Mouse (Mus musculus): ENCODE results near the gene Nr5a1. TPM values are rescaled to one million over a fixed set of nuclear protein-coding genes. Genes with fewer than 3 reads are reported as not detected.

Gene Nr5a1
- polyA plus RNA-seq, 1 experiment, result not detected

GRCm38 (mm10) chr2:38672496-38672895, 41.8 kb downstream of the Nr5a1 start:
- Histone ChIP-seq H3K4me3 (ENCODE audit: insufficient read depth, low read depth, low read length) (no peak overlapping the region), H3K4me1 (ENCODE audit: control insufficient read depth, insufficient read depth, low read length) (no peaks in the 10 kb centered on the region), H3K27ac (ENCODE audit: insufficient read depth, low read depth, low read length) (no peak overlapping the region)
- no peak for TF ChIP-seq CTCF (IDR thresholded peaks at IDR 0.05; ENCODE audit: insufficient read depth, low read depth, low read length)
- TF ChIP-seq POLR2A (IDR thresholded peaks at IDR 0.05; ENCODE audit: insufficient read depth, low read depth, low read length), result no peak
- WGBS, result 68% methylated on average over 11 of the region's 11 CpGs

GRCm38 (mm10) chr2:38668802-38669580, 45.4 kb downstream of the Nr5a1 start:
- 26% methylated on average over 17 of the region's 17 CpGs for whole genome bisulfite sequencing
- TF ChIP-seq CTCF (IDR thresholded peaks at IDR 0.05; ENCODE audit: insufficient read depth, low read depth, low read length) (no peak), POLR2A (IDR thresholded peaks at IDR 0.05; ENCODE audit: insufficient read depth, low read depth, low read length) (no peak)
- H3K4me3 ChIP-seq (ENCODE audit: insufficient read depth, low read depth, low read length), result no peak overlapping the region
- no peak overlapping the region for H3K27ac ChIP-seq (ENCODE audit: insufficient read depth, low read depth, low read length)
- H3K4me1 ChIP-seq (ENCODE audit: control insufficient read depth, insufficient read depth, low read length), result no peaks in the 10 kb centered on the region

GRCm38 (mm10) chr2:38661398-38661797, 52.9 kb downstream of the Nr5a1 start:
- 12% methylated on average over 1 of the region's 1 CpGs for WGBS
- H3K4me1 ChIP-seq (ENCODE audit: control insufficient read depth, insufficient read depth, low read length), result no peaks in the 10 kb centered on the region
- TF ChIP-seq POLR2A (IDR thresholded peaks at IDR 0.05; ENCODE audit: insufficient read depth, low read depth, low read length) (no peak), CTCF (IDR thresholded peaks at IDR 0.05; ENCODE audit: insufficient read depth, low read depth, low read length) (no peak)
- no peak overlapping the region for H3K27ac ChIP-seq (ENCODE audit: insufficient read depth, low read depth, low read length)
- no peak overlapping the region for H3K4me3 ChIP-seq (ENCODE audit: insufficient read depth, low read depth, low read length)

GRCm38 (mm10) chr2:38658338-38658836, 56.0 kb downstream of the Nr5a1 start:
- WGBS, result under 1% methylated on average over 25 of the region's 25 CpGs
- TF ChIP-seq POLR2A (IDR thresholded peaks at IDR 0.05; ENCODE audit: insufficient read depth, low read depth, low read length) (no peak), CTCF (IDR thresholded peaks at IDR 0.05; ENCODE audit: insufficient read depth, low read depth, low read length) (peak; percentile 95)
- Histone ChIP-seq H3K4me3 (ENCODE audit: insufficient read depth, low read depth, low read length) (peak overlapping the region; percentile 47), H3K27ac (ENCODE audit: insufficient read depth, low read depth, low read length) (no peak overlapping the region), H3K4me1 (ENCODE audit: control insufficient read depth, insufficient read depth, low read length) (no peaks in the 10 kb centered on the region)

GRCm38 (mm10) chr2:38653694-38654093, 60.6 kb downstream of the Nr5a1 start:
- H3K27ac ChIP-seq (ENCODE audit: insufficient read depth, low read depth, low read length), result no peak overlapping the region
- H3K4me3 ChIP-seq (ENCODE audit: insufficient read depth, low read depth, low read length), result no peak overlapping the region
- TF ChIP-seq POLR2A (IDR thresholded peaks at IDR 0.05; ENCODE audit: insufficient read depth, low read depth, low read length) (no peak), CTCF (IDR thresholded peaks at IDR 0.05; ENCODE audit: insufficient read depth, low read depth, low read length) (no peak)
- 83% methylated on average over 2 of the region's 2 CpGs for WGBS
- no peaks in the 10 kb centered on the region for H3K4me1 ChIP-seq (ENCODE audit: control insufficient read depth, insufficient read depth, low read length)

- TF ChIP-seq POLR2A (IDR thresholded peaks at IDR 0.05; ENCODE audit: insufficient read depth, low read depth, low read length), result no peak
- TF ChIP-seq CTCF (IDR thresholded peaks at IDR 0.05; ENCODE audit: insufficient read depth, low read depth, low read length), result no peak
- 91% methylated on average over 5 of the region's 5 CpGs for WGBS
- H3K4me1 ChIP-seq (ENCODE audit: control insufficient read depth, insufficient read depth, low read length), result no peaks in the 10 kb centered on the region
- no peak overlapping the region for H3K4me3 ChIP-seq (ENCODE audit: insufficient read depth, low read depth, low read length)
- no peak overlapping the region for H3K27ac ChIP-seq (ENCODE audit: insufficient read depth, low read depth, low read length)
Observed at GRCm38 (mm10) chr2:38653293-38653619, 61.1 kb downstream of the Nr5a1 start.

DNA sequence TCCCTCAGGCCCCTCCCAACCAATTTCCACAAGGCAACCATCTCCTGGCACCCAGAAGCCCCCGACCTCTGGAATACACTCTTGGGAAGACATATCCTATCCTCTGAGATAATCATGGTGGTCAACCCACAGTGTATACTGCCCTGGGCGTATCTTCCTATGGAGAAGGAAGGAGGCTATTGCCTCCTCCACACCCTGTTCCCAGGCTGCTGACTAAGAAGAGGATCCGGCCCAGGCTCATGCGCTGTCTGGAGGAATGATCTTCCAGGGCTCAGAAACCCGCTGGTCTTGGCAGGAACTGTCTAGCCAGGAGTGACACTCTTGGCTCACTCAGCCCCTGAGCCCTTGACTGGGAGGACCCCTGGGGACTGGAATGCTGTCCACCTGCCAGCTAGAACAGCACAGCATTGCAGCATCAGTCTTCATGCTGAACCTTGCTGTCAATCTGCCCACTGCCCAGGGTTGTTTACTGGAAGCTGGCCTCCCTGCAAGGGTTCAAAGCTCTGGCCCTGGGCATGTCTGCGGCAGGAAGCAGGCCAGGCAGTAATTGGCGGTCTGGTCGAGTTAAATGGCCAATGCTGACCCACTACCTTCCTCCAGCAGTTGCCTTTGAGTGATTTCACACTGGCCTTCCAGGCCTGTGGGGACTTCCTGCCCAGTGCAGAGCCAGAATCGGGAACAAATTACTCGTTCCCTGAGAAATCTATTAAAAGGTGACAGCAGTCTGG, 61.6 kb downstream of the Nr5a1 start:
- 60% methylated on average over 10 of the region's 10 CpGs for WGBS
- TF ChIP-seq CTCF (IDR thresholded peaks at IDR 0.05; ENCODE audit: insufficient read depth, low read depth, low read length) (no peak), POLR2A (IDR thresholded peaks at IDR 0.05; ENCODE audit: insufficient read depth, low read depth, low read length) (no peak)
- Histone ChIP-seq H3K27ac (ENCODE audit: insufficient read depth, low read depth, low read length) (no peak overlapping the region), H3K4me3 (ENCODE audit: insufficient read depth, low read depth, low read length) (no peak overlapping the region), H3K4me1 (ENCODE audit: control insufficient read depth, insufficient read depth, low read length) (no peaks in the 10 kb centered on the region)

DNA sequence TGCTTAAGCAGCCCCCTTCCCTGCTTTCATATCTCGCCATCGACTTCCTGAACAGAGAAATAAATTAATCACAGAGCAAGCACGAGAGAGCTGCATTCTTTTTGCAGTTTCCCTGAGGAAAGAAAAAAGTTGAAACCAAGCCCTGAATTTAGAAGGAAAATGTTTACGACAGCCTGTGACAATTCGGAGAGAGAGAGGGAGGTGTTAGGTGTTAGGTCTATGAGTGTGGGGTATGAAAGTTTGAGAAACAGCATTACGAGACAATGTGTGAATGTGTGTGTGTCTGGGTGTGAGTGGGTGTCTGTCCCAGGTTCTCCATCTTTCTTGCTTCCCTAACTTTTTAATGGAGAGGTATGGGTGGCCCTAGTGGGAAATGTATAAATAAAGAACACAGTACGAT, 62.2 kb downstream of the Nr5a1 start:
- TF ChIP-seq POLR2A (IDR thresholded peaks at IDR 0.05; ENCODE audit: insufficient read depth, low read depth, low read length) (no peak), CTCF (IDR thresholded peaks at IDR 0.05; ENCODE audit: insufficient read depth, low read depth, low read length) (no peak)
- 79% methylated on average over 7 of the region's 7 CpGs for WGBS
- no peak overlapping the region for H3K27ac ChIP-seq (ENCODE audit: insufficient read depth, low read depth, low read length)
- no peak overlapping the region for H3K4me3 ChIP-seq (ENCODE audit: insufficient read depth, low read depth, low read length)
- H3K4me1 ChIP-seq (ENCODE audit: control insufficient read depth, insufficient read depth, low read length), result peaks cover 5% of the 10 kb centered on the region

GRCm38 (mm10) chr2:38650340-38650739, 64.0 kb downstream of the Nr5a1 start:
- H3K27ac ChIP-seq (ENCODE audit: insufficient read depth, low read depth, low read length), result no peak overlapping the region
- 95% methylated on average over 1 of the region's 1 CpGs for WGBS
- TF ChIP-seq POLR2A (IDR thresholded peaks at IDR 0.05; ENCODE audit: insufficient read depth, low read depth, low read length), result no peak
- TF ChIP-seq CTCF (IDR thresholded peaks at IDR 0.05; ENCODE audit: insufficient read depth, low read depth, low read length), result no peak
- peaks cover 8% of the 10 kb centered on the region for H3K4me1 ChIP-seq (ENCODE audit: control insufficient read depth, insufficient read depth, low read length)
- no peak overlapping the region for H3K4me3 ChIP-seq (ENCODE audit: insufficient read depth, low read depth, low read length)

Measured in olfactory bulb, adult 2 months (tissue).